Mouse (Mus musculus) 416B (cell line): ENCODE results near the gene Bax.
"Not testable (repeated sequence)": the region's sequence is repeated elsewhere in the genome, so short reads cannot be mapped to it uniquely, and the experiment has no call there.

ENCODE experiments used
- DNase-seq: peaks from one replicate; pipeline ENCODE4 v3.0.0; 2011; ENCODE audit warnings: low read depth

The Bax gene

GRCm38 (mm10) chr7:45466283-45467089 lies at the start of gene Bax:
Gene Bax (minus strand): TSS chr7:45466898.
- peak; percentile 96 for DNase-seq

- no peak for DNase-seq
Measured at GRCm38 (mm10) chr7:45515436-45515835, 48.7 kb upstream of the Bax start.

GRCm38 (mm10) chr7:45514411-45514810 lies 47.7 kb upstream of the Bax start:
- DNase-seq = no peak

- DNase-seq = peak; percentile 100
Measured at GRCm38 (mm10) chr7:45509912-45510787, 43.5 kb upstream of the Bax start, which contains the start of gene Nucb1. Gene Nucb1 (minus strand): TSS chr7:45510406.

GRCm38 (mm10) chr7:45509181-45509882 lies 42.6 kb upstream of the Bax start:
- peak; percentile 44 for DNase-seq

GRCm38 (mm10) chr7:45508561-45508960 lies 41.9 kb upstream of the Bax start:
- peak; percentile 91 for DNase-seq

- no peak for DNase-seq
Measured at GRCm38 (mm10) chr7:45507583-45507982, 40.9 kb upstream of the Bax start.

GRCm38 (mm10) chr7:45498427-45498826 lies 31.7 kb upstream of the Bax start:
- no peak for DNase-seq

- no peak for DNase-seq
Measured at GRCm38 (mm10) chr7:45494548-45494947, 27.9 kb upstream of the Bax start.

- no peak for DNase-seq
Measured at GRCm38 (mm10) chr7:45492951-45493350, 26.3 kb upstream of the Bax start.

GRCm38 (mm10) chr7:45492225-45492844 lies 25.6 kb upstream of the Bax start:
- no peak for DNase-seq

- DNase-seq = peak; percentile 54
Measured at GRCm38 (mm10) chr7:45491264-45491663, 24.6 kb upstream of the Bax start.

GRCm38 (mm10) chr7:45490822-45491221 lies 24.1 kb upstream of the Bax start:
- peak; percentile 85 for DNase-seq

- DNase-seq = no peak
Measured at GRCm38 (mm10) chr7:45489578-45489977, 22.9 kb upstream of the Bax start.

GRCm38 (mm10) chr7:45488293-45489204 lies 21.9 kb upstream of the Bax start, which contains the start of gene Dhdh:
Gene Dhdh (minus strand): TSS chr7:45488805.
- DNase-seq = no peak

- DNase-seq = no peak
Measured at GRCm38 (mm10) chr7:45487861-45488292, 21.2 kb upstream of the Bax start.

- no peak for DNase-seq
Measured at GRCm38 (mm10) chr7:45486761-45487415, 20.2 kb upstream of the Bax start, which contains the start of gene Gm45808. Gene Gm45808 (minus strand): TSS chr7:45486811.

GRCm38 (mm10) chr7:45486158-45486557 lies 19.5 kb upstream of the Bax start:
- DNase-seq = no peak

- DNase-seq = not testable (repeated sequence)
Measured at GRCm38 (mm10) chr7:45484985-45485384, 18.3 kb upstream of the Bax start.

GRCm38 (mm10) chr7:45482166-45482565 lies 15.5 kb upstream of the Bax start:
- DNase-seq = no peak
